Mouse (Mus musculus) ES-Bruce4 (cell line): ENCODE results near the gene Stk16.

Experiments
- CTCF ChIP-seq: IDR thresholded peaks from one replicate; pipeline ENCODE4 v1.8.1; 2011; ENCODE audit warnings: low read depth, low read length
- EP300 ChIP-seq: IDR thresholded peaks from 2 replicates; pipeline ENCODE4 v1.6.1; 2011; ENCODE audit warnings: low read depth, low read length; ENCODE audit not compliant: insufficient read depth

DNA sequence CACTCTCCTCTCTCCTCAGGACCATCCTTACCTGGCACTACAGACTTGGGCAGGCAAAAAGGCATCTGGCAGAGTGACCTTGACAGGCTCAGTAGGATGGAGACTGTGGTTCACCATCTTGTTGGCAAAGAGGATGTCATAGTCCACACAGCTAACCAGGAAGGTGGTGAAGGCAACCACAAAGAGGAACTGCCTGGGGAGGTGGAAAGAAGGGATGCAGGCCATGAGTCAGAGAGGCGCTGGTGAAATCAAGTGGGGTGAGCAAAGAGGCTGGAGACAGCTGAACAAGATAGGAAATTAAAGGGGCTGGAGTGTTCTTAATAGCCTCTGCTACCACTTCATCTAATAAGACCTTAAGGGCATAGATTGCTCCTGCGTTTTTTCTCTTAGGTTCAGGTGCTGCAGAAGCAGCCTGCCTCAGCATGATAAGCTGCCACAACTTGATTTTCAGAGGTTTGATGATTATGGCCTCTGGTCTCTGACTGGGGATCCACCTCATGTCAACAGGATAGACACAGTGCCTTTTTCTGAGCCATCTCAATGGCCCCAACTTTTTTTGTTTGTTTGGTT is 22.6 kb upstream of the Stk16 start:
- no peak for TF ChIP-seq CTCF
- no peak for TF ChIP-seq EP300
